Mouse (Mus musculus) myocyte (in vitro differentiated cells): ENCODE results near the gene Hist1h1c. TPM values are rescaled to one million over a fixed set of nuclear protein-coding genes. Genes with fewer than 3 reads are reported as not detected.

Experiments
- H3K27me3 ChIP-seq: one replicate; pipeline ENCODE4 v1.6.1; 2011; ENCODE audit not compliant: control insufficient read depth, insufficient read depth, insufficient read length
- H3K36me3 ChIP-seq: one replicate; pipeline ENCODE4 v1.6.1; 2011; ENCODE audit not compliant: control insufficient read depth, insufficient read depth
- H3K4me2 ChIP-seq: one replicate; pipeline ENCODE4 v1.6.1; 2011; ENCODE audit warnings: low read depth, control low read depth
- H3K4me3 ChIP-seq: one replicate; pipeline ENCODE4 v1.5.1; 2011; ENCODE audit warnings: mild to moderate bottlenecking, control low read depth, moderate library complexity
- H3K79me2 ChIP-seq: one replicate; pipeline ENCODE4 v1.6.1; 2011; ENCODE audit not compliant: control insufficient read depth, insufficient read depth
- H3ac ChIP-seq: one replicate; pipeline ENCODE4 v1.6.1; 2011; ENCODE audit not compliant: control insufficient read depth, insufficient read length
- CEBPB ChIP-seq: IDR thresholded peaks from 2 replicates; pipeline ENCODE4 v1.6.1; 2011; ENCODE audit warnings: mild to moderate bottlenecking, moderate library complexity; ENCODE audit not compliant: poor library complexity, insufficient read depth, severe bottlenecking
- E2F4 ChIP-seq: IDR thresholded peaks from one replicate; pipeline ENCODE4 v1.6.1; 2011; ENCODE audit warnings: mild to moderate bottlenecking, control low read depth, moderate library complexity; ENCODE audit not compliant: insufficient read depth
- MAX ChIP-seq: IDR thresholded peaks from one replicate; pipeline ENCODE4 v1.6.1; 2011; ENCODE audit warnings: low read depth, mild to moderate bottlenecking, control low read depth
- MYOD1 ChIP-seq, 3 experiments: IDR thresholded peaks; one replicate each; pipeline ENCODE4 v1.6.1; 2011; ENCODE audit warnings: control low read depth in 2 of 3, low read depth in 2 of 3, mild to moderate bottlenecking in 2 of 3, moderate library complexity in 1 of 3; ENCODE audit not compliant: insufficient read length in 2 of 3, control insufficient read depth in 1 of 3
- MYOG ChIP-seq, 3 experiments: IDR thresholded peaks; one replicate each; pipeline ENCODE4 v1.6.1; 2011; ENCODE audit warnings: control low read depth in 2 of 3, low read depth in 2 of 3, mild to moderate bottlenecking in 2 of 3; ENCODE audit not compliant: insufficient read length in 2 of 3, control insufficient read depth in 1 of 3, insufficient read depth in 1 of 3
- POLR2A ChIP-seq: IDR thresholded peaks from one replicate; pipeline ENCODE4 v1.6.1; 2011; ENCODE audit warnings: low read depth, mild to moderate bottlenecking, control low read depth, moderate library complexity; ENCODE audit not compliant: insufficient read length
- POLR2AphosphoS2 ChIP-seq: IDR thresholded peaks from one replicate; pipeline ENCODE4 v1.6.1; 2011; ENCODE audit warnings: low read depth, control low read depth; ENCODE audit not compliant: insufficient read length
- REST ChIP-seq: IDR thresholded peaks from one replicate; pipeline ENCODE4 v1.6.1; 2011; ENCODE audit warnings: mild to moderate bottlenecking, control low read depth, moderate library complexity; ENCODE audit not compliant: insufficient read depth, insufficient read length
- SRF ChIP-seq: IDR thresholded peaks from one replicate; pipeline ENCODE4 v1.6.1; 2011; ENCODE audit warnings: low read depth; ENCODE audit not compliant: control insufficient read depth, insufficient read length
- TCF12 ChIP-seq: IDR thresholded peaks from one replicate; pipeline ENCODE4 v1.6.1; 2011; ENCODE audit warnings: mild to moderate bottlenecking, control low read depth; ENCODE audit not compliant: poor library complexity, insufficient read depth, severe bottlenecking
- TCF3 ChIP-seq: IDR thresholded peaks from one replicate; pipeline ENCODE4 v1.6.1; 2011; ENCODE audit warnings: low read depth, control low read depth; ENCODE audit not compliant: insufficient read length
- USF1 ChIP-seq: IDR thresholded peaks from one replicate; pipeline ENCODE4 v1.6.1; 2011; ENCODE audit warnings: low read depth, mild to moderate bottlenecking, control low read depth, moderate library complexity
- polyA plus RNA-seq: library from polyadenylated mRNA; unstranded; fragments of >200 nt; fragmentation: generic; extraction: Trizol; gene quantifications from one replicate; pipeline ENCODE4 v1.2.1, GENCODE M21; 2012; ENCODE audit warnings: missing spikeins

The Hist1h1c gene
- polyA plus RNA-seq, 1 experiment: 273 TPM

DNA sequence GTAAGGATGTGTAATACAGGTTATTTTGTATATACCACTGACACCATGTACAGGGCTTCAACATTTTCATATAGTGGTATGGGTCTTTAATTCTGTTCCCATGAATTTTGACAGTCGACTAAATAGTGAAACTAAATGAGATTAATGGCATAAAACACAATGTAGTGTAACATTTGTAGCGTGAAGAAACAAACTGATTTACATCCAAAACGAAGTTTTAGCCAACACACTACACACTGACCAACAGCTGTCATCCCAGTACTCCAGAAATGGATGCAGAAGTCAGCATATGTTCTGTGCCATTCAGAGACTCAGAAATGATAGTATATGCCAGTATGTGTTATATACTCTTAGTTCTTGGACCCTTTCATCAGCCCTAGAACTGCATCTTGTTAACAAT, 19.3 kb downstream of the Hist1h1c start:
- no peaks in the 10 kb centered on the region for H3K36me3 ChIP-seq
- no peaks in the 10 kb centered on the region for H3K79me2 ChIP-seq
- no peaks in the 10 kb centered on the region for H3K27me3 ChIP-seq
- H3K4me3 ChIP-seq: no peak overlapping the region
- TF ChIP-seq E2F4 (no peak), CEBPB (no peak), SRF (no peak), MAX (no peak), TCF3 (no peak), MYOG (IDR thresholded peaks at IDR 0.05; ENCODE audit: control insufficient read depth in 1 of 3, insufficient read depth in 1 of 3, insufficient read length in 2 of 3, low read depth in 2 of 3) (no peak), POLR2A (no peak)
- H3K4me2 ChIP-seq: peak overlapping the region; percentile 75
- no peak overlapping the region for H3ac ChIP-seq

DNA sequence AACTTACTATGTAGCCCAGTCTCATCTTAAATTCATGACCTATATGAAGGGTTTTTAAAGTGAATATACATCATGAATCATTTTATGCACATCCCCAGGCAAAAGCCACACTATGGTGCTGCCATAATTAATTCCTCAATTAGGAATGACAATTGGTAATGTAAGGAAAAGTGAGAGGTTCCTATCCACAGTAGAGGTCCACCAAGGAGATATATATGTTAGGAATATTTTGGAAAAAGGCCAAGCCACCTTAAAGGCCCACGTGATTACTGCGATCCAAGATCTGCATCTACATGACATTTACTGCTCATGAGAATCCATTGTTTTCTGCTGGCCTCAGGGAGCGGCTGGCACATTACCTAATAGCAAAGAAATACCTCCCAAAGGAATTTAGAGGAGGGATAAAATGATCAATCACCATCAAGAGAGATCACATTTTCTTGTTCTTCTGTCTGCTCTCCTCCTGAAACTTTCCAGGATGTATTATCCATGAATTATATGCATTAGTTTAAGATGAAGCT, 20.7 kb downstream of the Hist1h1c start:
- no peaks in the 10 kb centered on the region for H3K79me2 ChIP-seq
- H3K4me2 ChIP-seq: peak overlapping the region; percentile 96
- H3ac ChIP-seq: no peak overlapping the region
- TF ChIP-seq CEBPB (no peak), POLR2AphosphoS2 (no peak), MAX (no peak), SRF (no peak), REST (no peak), POLR2A (no peak), TCF12 (no peak), MYOD1 (IDR thresholded peaks at IDR 0.05; ENCODE audit: control insufficient read depth in 1 of 3, insufficient read length in 2 of 3, low read depth in 2 of 3) (no peak), USF1 (no peak), E2F4 (no peak), MYOG (IDR thresholded peaks at IDR 0.05; ENCODE audit: control insufficient read depth in 1 of 3, insufficient read depth in 1 of 3, insufficient read length in 2 of 3, low read depth in 2 of 3) (no peak), TCF3 (no peak)
- H3K4me3 ChIP-seq: peak overlapping the region; percentile 29
- no peaks in the 10 kb centered on the region for H3K36me3 ChIP-seq
- no peaks in the 10 kb centered on the region for H3K27me3 ChIP-seq

DNA sequence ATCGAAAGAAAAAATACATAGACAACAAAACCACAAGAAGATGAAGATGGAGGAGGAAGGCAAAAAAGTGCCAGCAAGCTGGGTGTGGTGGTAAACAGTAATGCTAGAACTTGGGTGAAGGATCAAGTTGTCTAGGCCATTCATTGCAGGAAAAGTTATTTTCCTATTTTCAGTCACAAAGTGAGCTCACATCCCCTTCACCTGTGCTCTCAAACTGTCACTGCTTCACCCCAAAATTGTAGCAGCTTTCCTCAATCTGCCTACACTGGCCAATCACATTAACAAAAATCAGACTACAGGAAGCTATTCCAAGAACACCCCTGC, 21.3 kb downstream of the Hist1h1c start:
- no peak overlapping the region for H3ac ChIP-seq
- no peaks in the 10 kb centered on the region for H3K79me2 ChIP-seq
- H3K4me3 ChIP-seq: peak overlapping the region; percentile 29
- TF ChIP-seq MAX: no peak
- TF ChIP-seq USF1: no peak
- no peak for TF ChIP-seq POLR2AphosphoS2
- TF ChIP-seq REST: no peak
- TF ChIP-seq TCF3: no peak
- H3K27me3 ChIP-seq: no peaks in the 10 kb centered on the region
- peak overlapping the region; percentile 96 for H3K4me2 ChIP-seq
- no peaks in the 10 kb centered on the region for H3K36me3 ChIP-seq

DNA sequence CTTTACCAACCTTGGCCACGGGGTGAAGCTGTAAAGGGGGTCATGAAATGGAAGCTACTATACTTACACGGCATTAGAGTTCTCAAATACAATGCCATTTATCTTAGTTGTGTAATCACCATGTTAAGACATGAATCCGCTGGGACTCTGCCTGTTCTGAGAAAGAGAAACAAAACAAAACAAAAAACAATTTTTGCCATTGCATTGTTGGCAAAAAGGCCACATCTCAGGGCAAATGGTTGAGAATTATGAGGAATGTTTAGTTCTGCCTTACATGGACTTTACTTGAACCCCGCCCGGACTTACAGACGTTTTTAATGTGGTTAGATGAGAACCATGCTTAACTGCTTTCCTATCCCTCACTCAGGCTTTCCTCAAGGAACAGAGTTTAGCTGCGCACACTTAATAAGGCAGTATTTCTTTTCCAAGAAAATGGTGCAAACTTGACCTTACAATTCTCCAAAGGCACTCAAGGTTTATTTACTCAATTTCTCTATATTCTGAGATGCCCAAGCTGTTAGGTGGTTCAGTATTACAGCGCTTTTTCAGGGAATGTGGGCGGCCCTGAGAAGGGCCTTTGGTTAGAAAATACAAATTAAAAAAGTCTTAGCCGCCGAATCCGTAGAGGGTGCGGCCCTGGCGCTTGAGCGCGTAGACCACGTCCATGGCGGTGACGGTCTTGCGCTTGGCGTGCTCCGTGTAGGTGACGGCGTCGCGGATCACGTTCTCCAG, 21.8 kb downstream of the Hist1h1c start:
- no peaks in the 10 kb centered on the region for H3K79me2 ChIP-seq
- H3K36me3 ChIP-seq: no peaks in the 10 kb centered on the region
- H3K4me3 ChIP-seq: peak overlapping the region; percentile 29
- no peak overlapping the region for H3ac ChIP-seq
- peak overlapping the region; percentile 96 for H3K4me2 ChIP-seq
- no peak for TF ChIP-seq USF1
- no peak for TF ChIP-seq E2F4
- no peak for TF ChIP-seq MYOD1 (IDR thresholded peaks at IDR 0.05; ENCODE audit: control insufficient read depth in 1 of 3, insufficient read length in 2 of 3, low read depth in 2 of 3)
- no peak for TF ChIP-seq TCF3
- no peak for TF ChIP-seq MAX
- TF ChIP-seq POLR2AphosphoS2: no peak
- no peak for TF ChIP-seq POLR2A
- no peak for TF ChIP-seq TCF12
- no peak for TF ChIP-seq MYOG (IDR thresholded peaks at IDR 0.05; ENCODE audit: control insufficient read depth in 1 of 3, insufficient read depth in 1 of 3, insufficient read length in 2 of 3, low read depth in 2 of 3)
- no peak for TF ChIP-seq CEBPB
- TF ChIP-seq REST: no peak
- no peak for TF ChIP-seq SRF
- no peaks in the 10 kb centered on the region for H3K27me3 ChIP-seq
